Comparison of ENCODE assay signal across 23 mouse cellular contexts in the genomic region with DNA sequence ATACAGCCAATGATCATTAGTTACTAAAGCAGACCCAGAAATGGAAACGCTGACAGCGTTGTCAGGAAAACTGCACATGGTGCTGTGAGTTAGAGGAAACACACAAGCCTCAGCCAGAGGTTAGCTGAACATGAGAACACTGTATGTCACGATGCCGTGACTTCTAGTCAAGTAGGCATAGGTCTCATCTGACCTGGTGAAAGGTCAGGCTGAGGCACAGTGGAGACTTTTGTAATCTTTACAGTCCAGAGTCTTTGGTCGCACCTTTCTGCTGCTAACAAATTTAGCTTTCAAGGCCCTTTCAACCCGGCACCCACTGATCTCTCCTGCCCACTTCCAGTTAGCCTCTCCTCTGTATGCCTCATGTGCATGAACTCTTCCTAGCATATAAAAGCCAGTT.
"Had no signal": no experiment of that assay in that cellular context is flagged by ENCODE, and none has a peak within 500 bp of the region (broad histone marks: within the 10 kb centered on the region; RNA-seq: fewer than 3 reads in every experiment).

No protein-coding gene starts in this region.

- DNase-seq: gastrocnemius, adult 2 months; gastrocnemius, postnatal 10 days; gastrocnemius, postnatal 25 days; heart, adult 18-20 months; heart, postnatal 10 days; heart, postnatal 4 days; kidney, adult 18-20 months; kidney, adult 8-10 months; kidney, postnatal 14 days; kidney, postnatal 36 days; layer of hippocampus, adult 9-11 months; layer of hippocampus, postnatal 36 days; liver, embryonic 13.5 days had no signal

- H3K9ac ChIP-seq: heart, embryonic 12.5 days; hindbrain, embryonic 12.5 days; hindbrain, embryonic 14.5 days; intestine, embryonic 15.5 days; kidney, embryonic 15.5 days; limb, embryonic 13.5 days; limb, embryonic 15.5 days; liver, embryonic 13.5 days had no signal

- H3K27ac ChIP-seq: gastrocnemius, adult 2 months; heart, embryonic 10.5 days; hindbrain, embryonic 10.5 days; hindbrain, embryonic 12.5 days; hindbrain, embryonic 14.5 days; intestine, embryonic 15.5 days; kidney, embryonic 15.5 days; kidney, postnatal 0 days; limb, embryonic 13.5 days; limb, embryonic 15.5 days; liver, embryonic 13.5 days had no signal

- H3K4me1 ChIP-seq: liver, embryonic 13.5 days had no signal

- H3K36me3 ChIP-seq: heart, embryonic 10.5 days; heart, embryonic 12.5 days; hindbrain, embryonic 10.5 days; hindbrain, embryonic 12.5 days; intestine, embryonic 15.5 days; kidney, embryonic 15.5 days; limb, embryonic 13.5 days; limb, embryonic 15.5 days; liver, embryonic 13.5 days had no signal

- H3K27me3 ChIP-seq: heart, embryonic 12.5 days; hindbrain, embryonic 12.5 days; intestine, embryonic 15.5 days; kidney, embryonic 15.5 days; limb, embryonic 13.5 days; limb, embryonic 15.5 days; liver, embryonic 13.5 days had no signal

- H3K4me3 ChIP-seq: gastrocnemius, adult 2 months; heart, embryonic 10.5 days; heart, embryonic 12.5 days; hindbrain, embryonic 10.5 days; hindbrain, embryonic 12.5 days; intestine, embryonic 15.5 days; kidney, embryonic 15.5 days; limb, embryonic 13.5 days; limb, embryonic 15.5 days; liver, embryonic 13.5 days had no signal
